In the genomic region with DNA sequence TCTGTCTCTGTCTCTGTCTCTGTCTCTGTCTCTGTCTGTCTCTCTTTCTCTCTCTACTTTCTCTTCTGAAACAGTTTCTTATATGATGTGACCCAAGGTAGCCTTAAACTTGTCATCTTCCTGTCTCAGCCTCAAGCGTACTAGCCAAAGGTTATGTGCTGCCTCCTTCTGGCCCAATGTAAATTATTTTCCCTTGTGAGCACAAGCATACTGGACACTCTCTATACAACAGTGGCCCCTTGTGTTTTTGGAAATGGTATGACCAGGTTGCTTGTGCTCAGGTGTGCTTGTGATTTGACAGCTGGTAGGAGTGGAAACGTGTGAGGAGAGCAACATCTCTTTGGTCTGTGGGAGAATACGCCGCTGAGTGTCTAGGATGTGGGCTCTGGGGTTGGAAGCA, we compare ENCODE assay signal across 8 mouse cellular contexts. TPM values are rescaled to one million over a fixed set of nuclear protein-coding genes. Genes with fewer than 3 reads are reported as not detected.
DNase-seq lines count a peak whose midpoint lies in the region; ATAC-seq and TF ChIP-seq lines count a peak whose summit lies in the region.
"Had no signal": no experiment of that assay in that cellular context is flagged by ENCODE, and none has a peak within 500 bp of the region (broad histone marks: within the 10 kb centered on the region; RNA-seq: fewer than 3 reads in every experiment).

No protein-coding gene starts in this region.

- 66% methylated on average over 4 of the region's 4 CpGs for WGBS in liver, embryonic 14.5 days (ENCODE audit: insufficient replicate concordance)
- 80% methylated on average over 4 of the region's 4 CpGs for WGBS in liver, embryonic 11.5 days

- peak; percentile 43 for TF ChIP-seq CTCF in liver, embryonic 14.5 days (IDR thresholded peaks at IDR 0.05; ENCODE audit: low read depth)
- peak; percentile 18; the same call in 1 of the 2 replicates for TF ChIP-seq CTCF in cortical plate, adult 2 months (IDR thresholded peaks at IDR 0.05; ENCODE audit: extremely low read depth, insufficient read depth, low read length)

- H3K27me3 ChIP-seq in liver, embryonic 14.5 days (ENCODE audit: control insufficient read depth, insufficient read depth, low read length): no peaks in the 10 kb centered on the region
- H3K27me3 ChIP-seq in liver, embryonic 11.5 days (replicated peaks; ENCODE audit: control insufficient read depth, insufficient read depth, low read length): no peaks in the 10 kb centered on the region

- no peaks in the 10 kb centered on the region for H3K4me1 ChIP-seq in liver, embryonic 14.5 days (replicated peaks; ENCODE audit: control insufficient read depth in 2 of 2, insufficient read depth in 2 of 2, low read length in 1 of 2)
- H3K4me1 ChIP-seq in liver, embryonic 11.5 days (replicated peaks; ENCODE audit: control insufficient read depth, insufficient read depth, low read length): no peaks in the 10 kb centered on the region
- no peaks in the 10 kb centered on the region for H3K4me1 ChIP-seq in cortical plate, adult 2 months (ENCODE audit: control insufficient read depth, insufficient read depth, low read length)

- DNase-seq in liver, embryonic 14.5 days (ENCODE audit: low read depth in 3 of 3, low spot score in 3 of 3): no peak
- DNase-seq in liver, embryonic 11.5 days (ENCODE audit: low spot score): no peak
- DNase-seq in A20 (ENCODE audit: low read depth, low spot score): peak; percentile 57
- peak; percentile 46 for DNase-seq in CD4-positive helper T cell, adult 2 months (ENCODE audit: low read depth, low spot score)
- DNase-seq in urinary bladder, postnatal 14 days (ENCODE audit: low spot score): no peak
- DNase-seq in ovary, postnatal 10 days (ENCODE audit: low spot score): no peak

- ATAC-seq in liver, embryonic 14.5 days (ENCODE audit: insufficient read depth): no peak
- ATAC-seq in liver, embryonic 11.5 days (replicated peaks; ENCODE audit: low FRiP score): no peak

- TF ChIP-seq EP300 in liver, embryonic 14.5 days (IDR thresholded peaks at IDR 0.05; ENCODE audit: low read depth): no peak

- no peak overlapping the region for H3K9ac ChIP-seq in liver, embryonic 14.5 days (replicated peaks)
- no peak overlapping the region for H3K9ac ChIP-seq in liver, embryonic 11.5 days (ENCODE audit: low read depth, low read length)

- H3K9me3 ChIP-seq in liver, embryonic 14.5 days (ENCODE audit: control insufficient read depth, low read length): no peaks in the 10 kb centered on the region
- no peaks in the 10 kb centered on the region for H3K9me3 ChIP-seq in liver, embryonic 11.5 days (ENCODE audit: control insufficient read depth, low read length)

- H3K36me3 ChIP-seq in liver, embryonic 14.5 days (replicated peaks; ENCODE audit: control insufficient read depth, insufficient read depth, low read depth): no peaks in the 10 kb centered on the region
- no peaks in the 10 kb centered on the region for H3K36me3 ChIP-seq in liver, embryonic 11.5 days (ENCODE audit: control insufficient read depth, insufficient read depth, low read length)

- no peak overlapping the region for H3K4me3 ChIP-seq in liver, embryonic 14.5 days (ENCODE audit: insufficient read depth in 1 of 2, low read depth in 2 of 2, low read length in 2 of 2)
- H3K4me3 ChIP-seq in liver, embryonic 11.5 days (ENCODE audit: low read depth, low read length): no peak overlapping the region
- no peak overlapping the region for H3K4me3 ChIP-seq in cortical plate, adult 2 months (ENCODE audit: insufficient read depth, low read length)

- H3K4me2 ChIP-seq in liver, embryonic 14.5 days (ENCODE audit: low read depth): no peak overlapping the region
- no peak overlapping the region for H3K4me2 ChIP-seq in liver, embryonic 11.5 days

- H3K27ac ChIP-seq in liver, embryonic 14.5 days: no peak overlapping the region
- H3K27ac ChIP-seq in liver, embryonic 11.5 days (ENCODE audit: low read depth, low read length): no peak overlapping the region
- H3K27ac ChIP-seq in cortical plate, adult 2 months (ENCODE audit: insufficient read depth, low read length): no peak overlapping the region
- H3K27ac ChIP-seq: macrophage had no signal

- TF ChIP-seq POLR2A in cortical plate, adult 2 months (IDR thresholded peaks at IDR 0.05; ENCODE audit: extremely low read depth, insufficient read depth, low read length): no peak

RNA-seq across cellular contexts. Expression of a gene that starts 42.6 kb away (rescaled TPM):
- 4.4 and 7.1 TPM in 2 replicates for polyA plus RNA-seq in liver, embryonic 14.5 days (2012; rRNA removed)
- 4.5 and 4.8 TPM in 2 replicates for polyA plus RNA-seq in liver, embryonic 14.5 days (2014; fragmentation: Nextera tagmentation; extraction: Ambion mirVana)
- polyA plus RNA-seq in liver, embryonic 11.5 days (2014; fragmentation: Nextera tagmentation; extraction: Ambion mirVana): 12.4 and 14.0 TPM in 2 replicates
- 70.5 and 70.9 TPM in 2 replicates for polyA plus RNA-seq in cortical plate, adult 2 months (2012; rRNA removed)

Comparison
In these comparisons a context has a peak if more than half of its experiments do, and no peak if none do; other contexts are left out.
1. DNase-seq: peak in A20 (single experiment) and CD4-positive helper T cell, adult 2 months (single experiment); none in liver, embryonic 14.5 days (0 of 3), liver, embryonic 11.5 days (single experiment), urinary bladder, postnatal 14 days (single experiment) and ovary, postnatal 10 days (single experiment).